Mouse (Mus musculus) forebrain, embryonic 10.5 days (tissue): ENCODE measurements around the gene Opcml. TPM values are rescaled to one million over a fixed set of nuclear protein-coding genes. Genes with fewer than 3 reads are reported as not detected.

Experiments
- DNase-seq: peaks from one replicate; pipeline ENCODE4 v3.0.0-alpha.2; 2017; ENCODE audit warnings: low spot score; ENCODE audit errors: extremely low spot score
- H3K27ac ChIP-seq: fragments of 300-500 bp; sonication (generic); 2 replicates; pipeline ENCODE4 v1.5.1; 2016; ENCODE audit warnings: mild to moderate bottlenecking
- H3K27me3 ChIP-seq: fragments of 300-500 bp; sonication (generic); 2 replicates; pipeline ENCODE4 v1.6.1; 2016; ENCODE audit warnings: mild to moderate bottlenecking; ENCODE audit not compliant: poor library complexity, severe bottlenecking
- H3K36me3 ChIP-seq: fragments of 300-500 bp; sonication (generic); replicated peaks from 2 replicates; pipeline ENCODE4 v1.6.1; 2016; ENCODE audit warnings: mild to moderate bottlenecking, moderate library complexity
- H3K4me1 ChIP-seq: fragments of 300-500 bp; sonication (generic); 2 replicates; pipeline ENCODE4 v1.6.1; 2016
- H3K4me3 ChIP-seq: fragments of 300-500 bp; sonication (generic); 2 replicates; pipeline ENCODE4 v1.5.1; 2016; ENCODE audit warnings: mild to moderate bottlenecking, moderate library complexity
- H3K9me3 ChIP-seq: fragments of 300-500 bp; sonication (generic); 2 replicates; pipeline ENCODE4 v1.6.1; 2016; ENCODE audit warnings: mild to moderate bottlenecking, moderate library complexity
- WGBS: fragments of 180-500 bp; shearing (Covaris S2); methylation state at CpG from one replicate; pipeline ENCODE4 v1.1.7; 2016; 5-methylcytosine and 5-hydroxymethylcytosine counted together
- polyA plus RNA-seq: library from polyadenylated mRNA; unstranded; fragments of >200 nt; fragmentation: Nextera tagmentation; extraction: Ambion mirVana; gene quantifications from 2 replicates; pipeline ENCODE4 v1.2.1, GENCODE M21; 2016

The Opcml gene
- polyA plus RNA-seq, 1 experiment from 2014 or later = 1.4 TPM

DNA sequence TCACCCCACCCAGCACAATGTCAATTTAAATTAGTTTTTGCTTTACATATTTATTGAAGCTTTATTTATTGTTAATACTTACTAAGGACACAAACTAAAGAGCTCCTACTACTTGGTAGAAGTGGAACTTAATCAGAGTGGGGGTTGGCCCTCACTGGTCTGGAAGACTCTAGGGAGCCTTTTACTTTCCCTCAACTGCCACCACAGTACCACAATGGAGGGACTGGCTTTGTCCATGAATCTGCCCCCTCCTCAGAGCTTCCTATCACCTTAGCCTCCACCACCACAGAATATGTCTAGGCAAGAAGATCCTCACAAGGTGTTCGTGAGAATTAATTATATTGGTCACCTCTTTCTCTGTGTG is 465.3 kb downstream of the Opcml start:
- Histone ChIP-seq H3K27ac (peak overlapping the region; percentile 78), H3K4me1 (peaks cover 20% of the 10 kb centered on the region), H3K4me3 (no peak overlapping the region), H3K36me3 (no peaks in the 10 kb centered on the region), H3K9me3 (no peaks in the 10 kb centered on the region), H3K27me3 (no peaks in the 10 kb centered on the region)
- no peak for DNase-seq
- WGBS = 88% methylated on average over 1 of the region's 1 CpGs

- no peak overlapping the region for H3K27ac ChIP-seq
- H3K27me3 ChIP-seq = no peaks in the 10 kb centered on the region
- peaks cover 19% of the 10 kb centered on the region for H3K4me1 ChIP-seq
- WGBS = 19% methylated on average over 7 of the region's 7 CpGs
- no peaks in the 10 kb centered on the region for H3K9me3 ChIP-seq
- H3K4me3 ChIP-seq = no peak overlapping the region
- DNase-seq = peak; percentile 78
- H3K36me3 ChIP-seq = no peaks in the 10 kb centered on the region
These were observed 470.6 kb downstream of the Opcml start for GRCm38 (mm10) chr9:28261078-28261753.

DNA sequence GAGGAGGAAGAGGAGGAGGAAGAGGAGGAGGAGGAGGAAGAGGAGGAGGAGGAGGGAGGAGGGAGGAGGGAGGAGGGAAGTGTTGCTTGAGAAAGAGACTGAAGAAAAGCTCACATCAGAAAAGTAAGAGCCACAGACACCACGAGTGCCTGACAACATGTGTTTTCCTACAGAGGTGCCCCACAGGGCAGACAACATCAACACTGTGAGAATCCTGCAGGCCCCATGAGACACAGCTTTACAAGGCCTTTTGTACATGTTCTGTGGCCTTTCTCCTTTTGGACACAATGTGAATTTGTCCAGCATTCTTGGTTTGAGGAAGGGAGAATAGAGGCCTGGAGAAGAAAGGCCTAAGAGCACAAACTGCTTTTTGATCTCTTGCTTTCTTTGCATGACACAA is 471.4 kb downstream of the Opcml start:
- H3K27me3 ChIP-seq = no peaks in the 10 kb centered on the region
- 58% methylated on average over 1 of the region's 1 CpGs for WGBS
- H3K27ac ChIP-seq = no peak overlapping the region
- H3K36me3 ChIP-seq = no peaks in the 10 kb centered on the region
- H3K4me1 ChIP-seq = peaks cover 15% of the 10 kb centered on the region
- H3K4me3 ChIP-seq = no peak overlapping the region
- no peaks in the 10 kb centered on the region for H3K9me3 ChIP-seq
- no peak for DNase-seq

DNA sequence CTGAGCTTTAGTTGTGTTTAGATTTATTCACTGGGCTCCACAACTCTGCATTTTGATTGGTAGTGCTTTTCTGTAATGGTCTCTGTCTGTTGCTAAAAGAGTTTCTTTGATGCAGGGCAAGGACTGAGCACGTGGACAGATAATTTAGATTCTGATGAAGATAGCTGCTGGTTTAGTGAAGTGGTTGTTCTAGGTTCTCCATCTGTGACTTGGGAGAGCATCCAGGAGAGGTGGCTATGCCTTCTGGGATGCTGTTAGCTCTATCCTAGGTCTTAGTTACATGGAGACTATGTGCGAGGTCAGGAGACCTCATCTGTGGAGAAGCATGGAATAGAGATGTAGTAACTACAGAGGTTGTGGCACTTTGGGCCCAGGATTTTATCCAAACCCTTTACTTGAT is 472.3 kb downstream of the Opcml start:
- 80% methylated on average over 2 of the region's 2 CpGs for WGBS
- H3K36me3 ChIP-seq = no peaks in the 10 kb centered on the region

DNA sequence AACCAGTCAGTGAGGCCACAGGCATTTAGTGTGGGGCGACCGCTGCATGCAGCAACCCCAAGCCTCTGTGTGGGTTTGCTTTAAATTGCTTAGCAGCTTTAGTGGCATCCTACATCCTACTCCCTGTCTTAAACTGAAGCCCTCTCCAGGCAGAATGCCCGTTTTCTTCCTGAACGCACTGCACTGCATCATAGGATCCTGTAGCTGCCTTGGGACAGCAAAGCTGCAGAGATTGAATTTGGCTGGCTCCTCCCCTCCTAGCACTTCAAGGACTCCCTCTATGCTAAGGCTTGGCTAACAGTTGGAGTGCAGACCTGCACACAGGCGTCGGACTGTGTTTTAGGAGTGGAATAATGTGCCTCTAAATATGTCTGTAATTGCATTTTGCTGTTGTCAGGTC is 474.2 kb downstream of the Opcml start:
- no peak overlapping the region for H3K27ac ChIP-seq
- no peak for DNase-seq
- H3K36me3 ChIP-seq = no peaks in the 10 kb centered on the region
- no peak overlapping the region for H3K4me3 ChIP-seq
- H3K27me3 ChIP-seq = no peaks in the 10 kb centered on the region
- 48% methylated on average over 6 of the region's 6 CpGs for WGBS
- peaks cover 15% of the 10 kb centered on the region for H3K4me1 ChIP-seq
- no peaks in the 10 kb centered on the region for H3K9me3 ChIP-seq

More for the DNA sequence above, 472.3 kb downstream of the Opcml start:
- Histone ChIP-seq H3K27me3 (no peaks in the 10 kb centered on the region), H3K27ac (no peak overlapping the region), H3K4me3 (no peak overlapping the region), H3K9me3 (no peaks in the 10 kb centered on the region), H3K4me1 (peaks cover 15% of the 10 kb centered on the region)
- DNase-seq = no peak

DNA sequence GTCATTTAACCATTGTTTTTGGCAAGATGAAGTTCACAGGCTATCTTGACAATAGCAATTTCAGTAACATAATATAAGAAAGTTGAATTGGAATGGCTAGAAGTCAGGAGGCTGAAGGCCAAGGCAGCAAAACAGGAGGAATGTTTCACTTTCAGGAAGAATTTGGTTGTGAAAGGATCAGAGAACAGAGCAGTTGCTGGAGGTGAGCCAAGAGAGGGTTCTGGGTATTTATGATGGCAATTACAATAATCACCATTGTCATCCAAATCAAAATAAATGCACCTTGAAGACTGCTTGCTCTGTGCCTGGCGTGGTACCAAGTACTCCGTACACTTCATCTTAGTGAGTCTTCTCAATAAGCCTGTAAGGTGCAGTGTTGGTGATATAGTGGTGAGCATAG is 483.2 kb downstream of the Opcml start:
- 95% methylated on average over 2 of the region's 2 CpGs for WGBS
- Histone ChIP-seq H3K27ac (no peak overlapping the region), H3K4me1 (no peaks in the 10 kb centered on the region), H3K27me3 (no peaks in the 10 kb centered on the region), H3K9me3 (no peaks in the 10 kb centered on the region), H3K36me3 (no peaks in the 10 kb centered on the region), H3K4me3 (no peak overlapping the region)
- DNase-seq = no peak

- no peak for DNase-seq
- WGBS = 89% methylated on average over 2 of the region's 2 CpGs
- H3K4me3 ChIP-seq = no peak overlapping the region
- no peaks in the 10 kb centered on the region for H3K9me3 ChIP-seq
- H3K4me1 ChIP-seq = no peaks in the 10 kb centered on the region
- H3K36me3 ChIP-seq = no peaks in the 10 kb centered on the region
- H3K27me3 ChIP-seq = no peaks in the 10 kb centered on the region
- no peak overlapping the region for H3K27ac ChIP-seq
These were observed 488.0 kb downstream of the Opcml start for GRCm38 (mm10) chr9:28278555-28278954.

GRCm38 (mm10) chr9:28281025-28281424 is 490.4 kb downstream of the Opcml start:
- no peaks in the 10 kb centered on the region for H3K9me3 ChIP-seq
- H3K4me3 ChIP-seq = no peak overlapping the region
- H3K27me3 ChIP-seq = no peaks in the 10 kb centered on the region
- H3K36me3 ChIP-seq = no peaks in the 10 kb centered on the region
- H3K27ac ChIP-seq = no peak overlapping the region
- H3K4me1 ChIP-seq = no peaks in the 10 kb centered on the region
- no peak for DNase-seq
- WGBS = 74% methylated on average over 3 of the region's 3 CpGs

GRCm38 (mm10) chr9:28281571-28281970 is 491.0 kb downstream of the Opcml start:
- DNase-seq = no peak
- WGBS = 73% methylated on average over 3 of the region's 3 CpGs

GRCm38 (mm10) chr9:28285016-28285415 is 494.4 kb downstream of the Opcml start:
- Histone ChIP-seq H3K4me3 (no peak overlapping the region), H3K4me1 (peaks cover 6% of the 10 kb centered on the region; the same call in 1 of the 2 replicates), H3K27me3 (no peaks in the 10 kb centered on the region), H3K27ac (no peak overlapping the region), H3K36me3 (no peaks in the 10 kb centered on the region), H3K9me3 (no peaks in the 10 kb centered on the region)
- WGBS = 89% methylated on average over 3 of the region's 3 CpGs
- no peak for DNase-seq

More at GRCm38 (mm10) chr9:28281571-28281970, 491.0 kb downstream of the Opcml start:
- no peaks in the 10 kb centered on the region for H3K36me3 ChIP-seq
- H3K27me3 ChIP-seq = no peaks in the 10 kb centered on the region
- H3K4me3 ChIP-seq = no peak overlapping the region
- no peaks in the 10 kb centered on the region for H3K9me3 ChIP-seq
- H3K27ac ChIP-seq = no peak overlapping the region
- H3K4me1 ChIP-seq = no peaks in the 10 kb centered on the region

GRCm38 (mm10) chr9:28286384-28286783 is 495.8 kb downstream of the Opcml start:
- H3K4me1 ChIP-seq = peaks cover 6% of the 10 kb centered on the region; the same call in 1 of the 2 replicates
- 92% methylated on average over 7 of the region's 7 CpGs for whole genome bisulfite sequencing
- no peak for DNase-seq
- no peaks in the 10 kb centered on the region for H3K36me3 ChIP-seq
- no peak overlapping the region for H3K4me3 ChIP-seq
- no peak overlapping the region for H3K27ac ChIP-seq
- no peaks in the 10 kb centered on the region for H3K9me3 ChIP-seq
- H3K27me3 ChIP-seq = no peaks in the 10 kb centered on the region

DNA sequence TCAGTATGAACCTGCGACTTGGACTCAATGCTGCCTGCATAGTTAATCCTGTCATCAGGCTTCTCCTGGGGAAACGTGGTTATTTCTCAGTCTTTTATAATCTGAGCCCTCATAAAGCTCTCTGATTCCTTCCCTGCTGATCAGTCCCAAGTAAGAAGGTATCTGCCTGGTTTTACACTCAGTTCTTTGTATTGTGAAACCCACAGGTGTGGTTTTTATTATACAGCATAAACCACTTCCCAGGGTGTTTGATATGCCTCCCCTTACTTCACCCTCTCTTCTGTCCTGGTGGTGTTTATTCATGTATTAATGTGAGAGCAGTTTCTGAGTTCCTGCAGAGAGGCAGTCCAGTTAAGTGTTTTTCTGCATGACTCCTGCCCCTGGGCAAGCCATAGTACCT is 496.9 kb downstream of the Opcml start:
- Histone ChIP-seq H3K27ac (no peak overlapping the region), H3K4me3 (no peak overlapping the region), H3K27me3 (no peaks in the 10 kb centered on the region), H3K9me3 (no peaks in the 10 kb centered on the region), H3K36me3 (no peaks in the 10 kb centered on the region), H3K4me1 (peaks cover 6% of the 10 kb centered on the region; the same call in 1 of the 2 replicates)
- 68% methylated on average over 2 of the region's 2 CpGs for WGBS
- no peak for DNase-seq

- WGBS = 38% methylated on average over 1 of the region's 1 CpGs
- H3K9me3 ChIP-seq = peaks cover 4% of the 10 kb centered on the region; the same call in 1 of the 2 replicates
- DNase-seq = no peak
- H3K4me1 ChIP-seq = peaks cover 6% of the 10 kb centered on the region; the same call in 1 of the 2 replicates
- 0 out of 2 replicates have a peak overlapping the region, but pooled peaks have one; percentile 3 for H3K27ac ChIP-seq
- no peaks in the 10 kb centered on the region for H3K27me3 ChIP-seq
- no peak overlapping the region for H3K4me3 ChIP-seq
- no peaks in the 10 kb centered on the region for H3K36me3 ChIP-seq
These were observed 499.2 kb downstream of the Opcml start for GRCm38 (mm10) chr9:28289696-28290330.
